Mouse (Mus musculus): ENCODE measurements around the gene Ttll10.
A peak's percentile ranks its signal among the peaks of the same experiment; 100 is the strongest.

Ttll10 gene

DNA sequence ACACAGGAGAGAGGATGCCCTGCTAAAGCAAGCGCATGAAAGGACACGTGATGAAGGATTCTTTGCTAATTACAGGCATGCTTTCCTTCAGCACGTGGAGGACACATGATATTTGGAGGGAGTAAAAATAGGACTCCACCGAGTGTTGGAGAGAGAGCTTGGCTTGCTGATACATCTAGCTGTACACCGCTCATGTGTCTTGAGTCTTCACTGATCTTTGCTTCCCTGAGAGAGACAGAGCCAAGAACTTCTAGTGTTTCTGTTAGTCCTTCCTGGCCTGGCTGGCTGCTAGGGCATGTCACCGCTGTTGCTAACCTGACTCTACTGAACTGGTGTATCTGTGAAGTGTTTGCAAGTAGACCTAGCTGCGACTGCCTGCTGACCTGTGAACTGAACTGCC, 35.0 kb downstream of the Ttll10 start:
- no peak for DNase-seq (ENCODE audit: low spot score in 2 of 2)

DNA sequence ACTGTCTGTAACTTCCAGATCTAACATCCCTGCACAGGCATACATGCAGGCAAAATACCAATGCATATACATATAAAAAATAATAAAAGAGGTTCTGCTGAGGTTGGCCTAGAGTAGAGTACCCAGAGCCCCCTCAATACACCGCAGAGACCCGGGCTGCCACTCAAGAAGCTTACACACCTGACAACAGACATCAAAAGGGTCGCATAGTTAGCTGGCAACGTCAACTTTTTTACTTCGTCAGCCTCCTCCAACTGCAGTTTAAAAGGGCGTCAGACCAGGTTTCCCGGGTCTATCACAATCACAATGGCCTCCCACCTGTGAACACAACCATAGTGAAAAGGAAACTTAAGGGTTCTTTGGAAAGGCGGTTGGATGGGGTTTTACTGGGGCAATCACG, 35.7 kb downstream of the Ttll10 start:
- DNase-seq (ENCODE audit: low spot score in 2 of 2) = no peak

DNA sequence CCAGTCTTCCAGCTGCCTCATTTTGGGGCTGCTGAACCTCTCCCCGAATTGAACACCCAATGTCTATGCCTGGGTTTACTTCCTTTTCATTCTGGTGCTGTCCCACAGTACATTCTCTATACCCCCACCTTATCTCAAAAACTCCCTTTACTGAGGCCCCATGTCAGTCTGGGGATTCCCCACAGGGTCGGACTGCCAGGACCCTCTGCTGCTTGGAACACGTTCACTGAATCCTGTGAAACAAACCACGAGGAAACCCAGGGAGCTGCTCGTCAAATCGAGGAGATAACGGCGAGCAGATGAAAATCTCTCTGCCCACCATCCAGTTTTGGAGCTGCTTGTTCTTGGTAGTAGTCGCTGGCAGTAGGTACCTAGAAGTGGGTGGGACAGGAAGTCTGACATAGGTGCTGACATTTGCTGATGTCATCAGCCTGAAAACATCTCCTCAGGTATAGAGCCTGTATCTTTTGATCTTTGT, 37.2 kb downstream of the Ttll10 start:
- DNase-seq (ENCODE audit: low spot score in 2 of 2) = peak; percentile 66 to 74

GRCm38 (mm10) chr4:156021381-156021780, 37.8 kb downstream of the Ttll10 start:
- no peak for DNase-seq (ENCODE audit: low spot score in 2 of 2)

DNA sequence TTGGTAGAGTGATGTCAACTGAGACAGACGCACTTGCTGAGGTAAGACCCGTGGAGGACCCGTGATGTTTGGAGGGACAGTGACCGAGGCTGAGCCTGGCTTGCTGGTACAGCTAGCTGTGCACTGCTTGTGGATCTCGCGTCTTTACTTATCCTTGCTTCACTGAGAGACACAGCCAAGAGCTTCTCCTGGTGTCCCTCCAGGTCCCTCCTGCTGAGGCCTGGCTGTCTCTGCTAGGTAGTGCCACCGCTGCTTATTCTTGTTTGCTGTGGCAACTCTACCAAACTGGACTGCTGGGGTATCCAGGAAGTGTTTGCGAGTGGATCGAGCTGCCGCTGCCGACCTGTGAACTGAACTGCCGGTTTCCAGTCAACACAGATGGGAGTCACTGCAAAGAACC, 39.4 kb downstream of the Ttll10 start:
- DNase-seq (ENCODE audit: low spot score in 2 of 2) = no peak

DNA sequence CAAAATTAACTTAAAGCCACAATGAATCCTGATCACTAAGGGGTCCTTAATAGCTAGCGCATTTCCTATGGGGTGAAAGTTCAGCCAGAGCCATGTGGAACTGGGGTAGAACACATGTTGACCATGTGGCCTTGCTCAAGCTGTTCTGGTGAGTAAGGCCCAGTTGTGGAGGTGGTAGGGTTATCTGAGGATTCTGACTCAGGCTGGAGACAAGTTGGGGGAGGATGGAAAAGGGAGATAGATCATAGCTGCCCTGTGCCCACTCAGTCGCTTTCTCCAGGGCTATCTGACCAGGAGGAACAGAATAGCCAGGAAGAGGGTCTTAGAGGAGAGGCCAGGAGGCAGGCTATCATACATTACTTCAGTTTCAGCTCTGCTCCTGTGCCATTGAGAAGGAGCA, 44.8 kb downstream of the Ttll10 start:
- no peak for DNase-seq (ENCODE audit: low spot score in 2 of 2)

- DNase-seq (ENCODE audit: low spot score in 2 of 2) = no peak
Observed at GRCm38 (mm10) chr4:156013637-156014036, 45.6 kb downstream of the Ttll10 start, which contains the start of gene Tnfrsf4. TSS of gene Tnfrsf4 (plus strand) at chr4:156013843.

DNA sequence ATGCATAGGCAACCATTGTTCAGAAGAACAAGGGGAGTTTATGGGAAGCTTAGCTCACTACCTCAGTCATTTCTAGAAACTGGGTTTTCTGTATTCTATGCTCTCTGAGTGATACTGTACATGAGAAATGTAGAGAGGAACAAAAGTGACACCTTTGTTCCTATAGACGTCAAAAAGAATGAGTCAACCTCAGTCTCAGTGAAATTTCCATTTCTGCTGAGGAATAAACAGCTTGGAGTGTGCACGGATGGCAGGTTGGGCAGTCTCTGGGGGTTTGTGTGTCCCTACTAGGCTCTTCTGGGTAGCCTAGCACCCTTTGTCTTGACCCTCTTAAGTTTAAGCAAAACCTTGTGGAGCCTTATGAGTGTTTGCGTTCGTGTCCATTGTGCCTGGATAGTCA, 50.8 kb downstream of the Ttll10 start:
- no peak for DNase-seq (ENCODE audit: low spot score in 2 of 2)

DNA sequence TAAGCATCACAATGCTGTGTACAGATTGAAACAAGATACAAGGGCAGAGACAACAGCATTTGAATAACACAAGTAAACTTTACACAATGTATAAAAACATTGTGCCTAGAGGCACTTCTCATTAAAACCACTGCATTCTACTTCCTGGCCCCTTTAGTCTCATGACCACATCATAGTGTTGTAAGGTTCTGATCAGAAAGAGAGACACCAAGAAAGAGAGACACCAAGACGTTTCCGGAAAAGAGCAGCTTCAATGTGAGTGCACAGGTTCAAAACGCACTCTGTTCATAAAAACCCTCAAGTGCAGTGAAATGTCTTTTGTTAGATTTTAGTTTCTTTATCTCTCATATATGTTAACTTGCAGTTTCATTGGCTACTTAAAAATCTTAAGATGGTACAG, 55.1 kb downstream of the Ttll10 start:
- no peak for DNase-seq (ENCODE audit: low spot score in 2 of 2)

DNA sequence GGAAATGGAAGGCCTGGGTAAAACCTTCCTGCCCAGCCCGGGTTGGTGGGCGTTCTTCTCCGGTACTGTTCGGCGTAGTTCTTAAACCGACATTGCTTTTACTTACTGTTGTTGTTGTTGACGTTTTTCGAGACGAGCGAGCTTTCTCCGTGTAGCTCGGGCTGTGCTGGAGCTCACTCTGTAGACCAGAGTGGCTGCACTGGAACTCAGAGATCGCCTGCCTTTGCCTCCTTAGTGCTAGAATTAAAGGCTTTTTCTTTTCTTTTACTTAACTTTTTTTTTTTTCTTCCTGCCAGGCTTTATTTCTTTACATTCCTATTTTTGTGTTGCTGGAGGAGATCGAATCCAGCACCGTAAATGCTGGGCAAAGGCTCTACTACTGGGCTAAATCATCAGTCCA, 65.6 kb downstream of the Ttll10 start:
- DNase-seq (ENCODE audit: low spot score in 2 of 2) = no peak

DNA sequence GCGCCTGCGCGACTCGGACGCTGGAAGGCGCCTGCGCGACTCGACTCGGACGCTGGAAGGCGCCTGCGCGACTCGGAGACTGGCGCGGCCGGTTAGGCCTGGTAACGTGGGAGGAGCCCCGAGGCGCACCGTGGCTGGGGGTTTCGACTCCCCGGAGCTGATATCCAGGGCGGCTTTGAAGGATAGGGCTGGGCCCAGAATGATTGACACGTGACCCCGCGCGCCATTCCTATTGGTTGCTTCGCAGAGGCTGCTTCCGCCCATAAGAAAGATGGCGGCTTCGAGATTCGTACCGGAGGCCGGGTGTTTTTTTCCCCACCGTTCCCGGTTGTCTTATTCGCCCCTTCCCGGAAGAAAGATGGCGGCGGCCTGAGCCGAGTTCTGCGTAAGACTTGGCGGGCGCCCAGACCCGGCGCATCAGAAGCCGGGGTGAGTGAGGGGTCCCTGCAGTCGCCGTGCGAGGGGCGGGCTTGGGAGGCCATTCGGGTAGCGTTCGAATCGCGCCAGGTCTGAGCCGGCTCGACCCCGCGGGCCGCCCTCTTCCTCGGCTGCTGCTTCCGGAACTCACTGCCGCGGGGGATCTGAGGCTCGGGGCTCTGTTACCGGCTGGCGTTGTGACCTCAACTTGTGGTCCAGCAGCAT, 66.2 kb downstream of the Ttll10 start:
- DNase-seq (ENCODE audit: low spot score in 2 of 2) = peak; percentile 96 to 97

DNA sequence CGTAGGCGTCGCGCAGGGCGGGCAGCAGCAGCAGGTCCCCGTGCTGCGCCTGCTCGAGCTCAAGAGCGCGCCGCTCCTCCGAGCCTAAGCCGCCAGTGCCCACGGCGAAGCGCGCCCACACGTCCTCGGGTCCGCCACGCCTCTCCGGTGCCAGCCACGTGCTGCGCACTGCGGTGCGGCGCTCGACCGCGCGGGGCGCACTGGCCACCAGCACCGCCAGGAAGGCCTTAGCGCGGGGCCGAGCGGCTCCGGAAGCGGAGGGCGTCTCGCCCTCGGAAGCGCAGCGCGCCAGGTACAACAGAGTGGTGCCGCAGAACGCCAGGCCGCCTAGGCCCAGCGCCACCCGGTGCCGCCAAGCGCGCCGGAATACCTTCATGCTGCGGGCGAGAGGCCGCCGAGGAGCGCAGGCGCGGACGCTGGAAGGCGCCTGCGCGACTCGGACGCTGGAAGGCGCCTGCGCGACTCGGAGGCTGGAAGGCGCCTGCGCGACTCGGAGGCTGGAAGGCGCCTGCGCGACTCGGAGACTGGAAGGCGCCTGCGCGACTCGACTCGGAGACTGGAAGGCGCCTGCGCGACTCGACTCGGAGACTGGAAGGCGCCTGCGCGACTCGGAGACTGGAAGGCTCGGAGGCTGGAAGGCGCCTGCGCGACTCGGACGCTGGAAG, 66.8 kb downstream of the Ttll10 start, which contains the start of the genes B3galt6 and Sdf4:
TSS of gene B3galt6 (minus strand) at position 409 of the 665 bp plus-strand sequence.
TSS of gene Sdf4 (plus strand) at position 632 of the 665 bp plus-strand sequence.
- peak; percentile 88 to 90 for DNase-seq (ENCODE audit: low spot score in 2 of 2)

DNA sequence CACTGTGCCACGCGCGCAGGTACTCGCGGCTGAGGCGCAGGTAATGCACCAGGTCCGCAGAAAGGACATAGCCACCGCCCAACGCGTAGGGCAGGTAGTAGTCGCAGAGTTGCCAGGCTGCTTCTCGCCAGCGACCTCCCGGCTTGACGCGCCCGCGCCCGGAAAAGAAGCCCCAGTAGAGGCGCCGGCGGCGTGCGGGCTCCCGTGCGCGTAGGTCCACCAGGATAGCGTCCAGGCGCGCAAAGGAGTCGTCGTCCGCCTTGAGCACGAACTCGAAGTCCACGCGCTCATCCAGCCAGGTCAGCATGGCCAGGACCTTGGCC, 67.3 kb downstream of the Ttll10 start:
- DNase-seq (ENCODE audit: low spot score in 2 of 2) = no peak

GRCm38 (mm10) chr4:155991211-155991907, 67.9 kb downstream of the Ttll10 start:
- DNase-seq (ENCODE audit: low spot score in 2 of 2) = no peak
